Mouse (Mus musculus) retina, embryonic 14.5 days (tissue): ENCODE results near the gene Olfr1424.
A peak's percentile ranks its signal among the peaks of the same experiment; 100 is the strongest.
"Not testable (repeated sequence)": the region's sequence is repeated elsewhere in the genome, so short reads cannot be mapped to it uniquely, and the experiment has no call there.

Experiments used
- DNase-seq: peaks from one replicate; pipeline ENCODE4 v3.0.0-alpha.2; 2015; ENCODE audit warnings: low spot score

Gene Olfr1424

DNA sequence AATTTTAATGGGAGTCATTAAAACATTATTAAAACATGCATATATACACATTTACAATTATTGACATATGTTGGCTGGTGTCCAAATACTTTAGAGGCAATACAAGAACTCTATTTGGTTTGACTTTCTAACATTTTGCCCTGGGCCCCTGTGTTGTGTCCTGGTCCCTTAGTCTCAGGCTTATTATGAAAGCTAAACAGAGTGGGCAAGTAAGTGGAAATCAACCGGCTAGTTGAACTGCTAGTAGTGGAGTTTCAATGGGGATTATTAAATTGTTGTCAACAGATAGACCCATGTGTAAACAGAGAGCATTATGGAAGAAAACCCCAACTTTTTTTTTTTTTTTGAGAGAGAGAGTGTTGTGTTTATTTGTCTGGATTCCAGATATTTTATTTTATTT, at the start of gene Olfr1424:
TSS of gene Olfr1424 (minus strand) at position 101 of the 400 bp plus-strand sequence.
- DNase-seq, result not testable (repeated sequence)

DNA sequence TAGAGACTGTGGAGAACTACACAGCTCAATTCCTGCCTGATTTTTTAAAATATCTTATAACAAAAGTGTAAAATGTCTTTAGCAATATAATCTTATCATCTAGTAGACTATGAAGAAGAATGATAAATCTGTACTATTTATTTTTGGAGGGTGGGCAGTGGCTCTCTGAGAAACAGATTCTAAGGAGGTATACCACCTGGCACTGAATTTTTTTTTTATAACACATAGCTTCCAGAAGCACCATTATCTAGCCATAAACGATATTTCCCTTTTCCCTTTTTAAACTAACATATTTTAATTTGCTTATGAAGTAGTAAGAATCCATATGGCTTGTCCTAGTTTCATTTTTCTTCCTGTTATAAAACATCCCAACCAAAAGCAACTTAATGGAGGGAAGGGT, 42.1 kb upstream of the Olfr1424 start:
- DNase-seq, result no peak

GRCm38 (mm10) chr19:12103234-12103633, 40.8 kb upstream of the Olfr1424 start, which contains the start of gene Olfr1427:
TSS of gene Olfr1427 (minus strand) at chr19:12103334.
- no peak for DNase-seq

- DNase-seq, result no peak
Observed at GRCm38 (mm10) chr19:12091913-12092312, 29.4 kb upstream of the Olfr1424 start, which contains the start of gene Olfr1426. TSS of gene Olfr1426 (minus strand) at chr19:12092013.

DNA sequence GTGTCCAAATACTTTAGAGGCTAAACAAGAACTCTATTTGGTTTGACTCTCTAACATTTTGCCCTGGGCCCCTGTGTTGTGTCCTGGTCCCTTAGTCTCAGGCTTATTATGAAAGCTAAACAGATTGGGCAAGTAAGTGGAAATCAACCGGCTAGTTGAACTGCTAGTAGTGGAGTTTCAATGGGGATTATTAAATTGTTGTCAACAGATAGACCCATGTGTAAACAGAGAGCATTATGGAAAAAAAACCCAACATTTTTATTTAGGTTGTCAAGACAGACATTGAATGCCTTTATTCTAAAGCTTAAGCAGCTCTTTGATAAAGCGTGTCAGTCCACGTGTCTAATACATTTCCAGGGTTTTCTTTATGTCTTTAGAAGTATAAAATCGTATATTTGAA, 15.1 kb upstream of the Olfr1424 start, which contains the start of gene Olfr1425:
TSS of gene Olfr1425 (minus strand) at position 101 of the 400 bp plus-strand sequence.
- not testable (repeated sequence) for DNase-seq

- DNase-seq, result not testable (repeated sequence)
Observed at GRCm38 (mm10) chr19:12069546-12069945, 7.1 kb upstream of the Olfr1424 start.

GRCm38 (mm10) chr19:12067806-12068205, 5.3 kb upstream of the Olfr1424 start:
- DNase-seq, result not testable (repeated sequence)

GRCm38 (mm10) chr19:12043163-12043562, 19.3 kb downstream of the Olfr1424 start:
- DNase-seq, result no peak

DNA sequence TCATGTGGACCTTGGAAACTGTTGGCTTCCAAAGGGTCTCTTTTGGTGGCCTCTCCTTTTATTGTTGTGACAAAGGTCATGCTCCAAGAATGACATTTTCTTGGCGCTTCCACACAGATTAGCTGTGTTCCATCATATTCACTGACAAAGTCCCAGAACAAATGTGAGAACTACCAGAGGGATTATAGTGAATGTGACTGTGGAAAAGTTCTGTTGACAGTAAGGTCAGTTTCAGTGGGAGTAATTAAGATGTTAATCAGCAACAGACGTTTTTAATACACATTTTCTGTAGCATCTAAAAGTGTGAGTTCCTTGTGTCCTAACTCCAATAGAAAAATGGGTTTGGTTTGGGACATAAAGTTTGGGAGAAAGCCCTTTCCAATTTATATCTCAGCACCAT, 21.3 kb downstream of the Olfr1424 start, which contains the start of gene Olfr1423:
TSS of gene Olfr1423 (minus strand) at position 101 of the 400 bp plus-strand sequence.
- no peak for DNase-seq

- DNase-seq, result no peak
Observed at GRCm38 (mm10) chr19:12037727-12038126, 24.8 kb downstream of the Olfr1424 start.

DNA sequence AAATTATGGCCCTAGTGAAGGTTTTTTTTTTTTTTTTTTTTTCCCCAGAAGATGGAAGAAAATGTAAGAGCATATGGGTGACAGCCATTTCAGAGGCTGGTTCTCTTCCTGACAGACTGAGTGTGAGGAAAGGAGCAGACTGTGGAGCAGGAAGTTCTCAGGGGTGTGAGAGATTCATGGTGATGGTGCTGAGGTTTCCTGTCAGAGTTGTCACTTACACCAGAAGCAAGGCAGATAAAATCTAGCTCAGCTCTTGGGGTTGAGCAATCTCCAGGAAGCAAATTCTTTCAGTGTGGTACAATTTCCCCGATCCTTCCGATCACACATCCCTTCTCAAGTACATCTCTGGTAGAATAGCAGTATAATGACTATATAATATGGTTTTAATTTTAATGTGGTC, 35.9 kb downstream of the Olfr1424 start:
- no peak for DNase-seq

- no peak for DNase-seq
Observed at GRCm38 (mm10) chr19:12025333-12025732, 37.1 kb downstream of the Olfr1424 start.

- DNase-seq, result no peak
Observed at GRCm38 (mm10) chr19:12024149-12024548, 38.3 kb downstream of the Olfr1424 start.

DNA sequence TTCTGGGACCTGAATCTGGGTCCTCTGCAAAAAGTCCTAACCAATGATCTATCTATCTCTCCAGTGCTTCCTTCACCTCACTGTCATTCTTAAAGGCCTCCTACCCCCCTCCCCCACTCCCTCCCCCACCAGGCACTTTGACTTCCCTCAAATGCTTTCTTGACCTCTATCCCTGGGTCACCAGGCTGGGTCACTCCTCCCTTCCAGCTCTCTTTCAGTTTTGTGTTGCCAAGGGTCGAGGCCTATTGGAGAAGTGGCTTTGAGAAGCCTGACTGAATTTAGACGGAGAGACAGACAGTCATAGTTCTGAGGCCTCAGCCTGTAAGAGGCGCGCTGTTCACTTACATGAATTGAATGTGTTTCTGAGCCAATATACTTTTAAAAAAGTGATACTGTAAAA, 46.3 kb downstream of the Olfr1424 start:
- no peak for DNase-seq

DNA sequence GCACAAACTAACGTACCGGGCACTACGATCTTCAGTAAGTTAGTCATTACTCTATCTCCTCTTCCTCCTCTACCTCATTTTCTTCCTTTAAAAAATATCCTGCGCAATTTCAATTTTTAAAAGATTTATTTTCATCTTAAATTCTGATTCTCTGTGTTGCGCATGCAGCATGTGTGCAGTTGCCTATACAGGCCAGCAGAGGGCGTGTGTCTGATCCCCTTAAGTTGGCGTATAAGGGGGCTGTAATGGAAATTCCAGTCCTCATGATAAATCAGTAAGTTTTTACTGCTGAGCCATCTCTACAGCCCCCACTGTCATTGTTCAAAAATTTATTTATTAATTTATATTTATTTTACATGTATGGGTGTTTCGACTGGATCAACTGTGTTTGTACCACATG, 46.8 kb downstream of the Olfr1424 start:
- peak; percentile 30 for DNase-seq

GRCm38 (mm10) chr19:12013228-12013627, 49.3 kb downstream of the Olfr1424 start:
- peak; percentile 52 for DNase-seq

GRCm38 (mm10) chr19:12012615-12013014, 49.9 kb downstream of the Olfr1424 start:
- no peak for DNase-seq

GRCm38 (mm10) chr19:12011560-12012556, 50.6 kb downstream of the Olfr1424 start:
- peak; percentile 96 for DNase-seq

GRCm38 (mm10) chr19:12010916-12011559, 51.4 kb downstream of the Olfr1424 start:
- DNase-seq, result peak; percentile 96

- DNase-seq, result peak; percentile 81
Observed at GRCm38 (mm10) chr19:12010281-12010771, 52.2 kb downstream of the Olfr1424 start.

DNA sequence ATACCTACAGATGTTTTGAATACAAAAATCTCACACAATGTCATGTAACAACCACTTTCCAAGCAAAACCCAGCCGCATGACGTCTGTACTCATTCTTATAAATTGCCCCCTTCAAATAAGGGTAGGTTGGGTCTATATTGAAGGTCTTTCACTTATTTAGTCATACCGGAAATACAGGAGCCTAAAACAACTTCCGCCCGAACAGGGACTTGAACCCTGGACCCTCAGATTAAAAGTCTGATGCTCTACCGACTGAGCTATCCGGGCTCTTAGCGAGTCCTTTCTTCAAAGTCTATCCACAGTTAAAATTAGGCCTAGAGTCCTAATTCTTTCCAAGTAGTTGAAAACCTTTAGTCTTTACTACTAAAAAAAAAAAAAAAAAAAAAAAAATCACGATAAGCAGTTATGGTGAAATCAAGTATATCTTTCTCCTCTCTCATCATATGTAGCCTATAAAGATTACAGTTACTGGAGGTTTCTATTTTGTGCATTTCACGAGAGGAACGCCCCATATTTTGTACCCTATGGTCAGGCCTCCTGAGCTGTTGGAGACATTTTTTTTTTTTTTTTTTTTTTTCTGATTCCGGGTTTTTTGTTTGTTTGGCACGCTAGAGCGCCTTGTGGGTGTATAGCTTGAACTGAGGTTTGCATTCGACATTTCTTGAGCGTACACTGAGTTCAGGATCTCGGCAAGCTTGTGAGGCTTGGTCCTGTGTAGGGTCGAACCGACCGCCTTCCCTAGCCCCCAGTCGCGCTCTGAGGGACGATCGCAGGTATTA, 52.8 kb downstream of the Olfr1424 start:
- DNase-seq, result peak; percentile 92
